Mouse (Mus musculus): ENCODE results near the gene Cic. TPM values are rescaled to one million over a fixed set of nuclear protein-coding genes. Genes with fewer than 3 reads are reported as not detected.

Cic gene
- polyA plus RNA-seq, 1 experiment = 270 TPM

GRCm38 (mm10) chr7:25272445-25273258 is 5.1 kb downstream of the Cic start:
- WGBS = 95% methylated on average over 38 of the region's 38 CpGs
- Histone ChIP-seq H3K27ac (ENCODE audit: control insufficient read depth, insufficient read depth, low read length) (no peak overlapping the region), H3K27me3 (ENCODE audit: control insufficient read depth, insufficient read depth, low read length) (no peaks in the 10 kb centered on the region), H3K4me1 (replicated peaks; ENCODE audit: control insufficient read depth, insufficient read depth, low read length) (peaks cover 59% of the 10 kb centered on the region), H3K4me3 (ENCODE audit: control insufficient read depth, insufficient read depth, low read length) (no peak overlapping the region), H3K36me3 (ENCODE audit: control insufficient read depth, insufficient read depth, low read length) (no peaks in the 10 kb centered on the region)
- no peak for DNase-seq
- TF ChIP-seq POLR2A (IDR thresholded peaks at IDR 0.05; ENCODE audit: control insufficient read depth, extremely low read depth, insufficient read depth, low read length, poor library complexity) = no peak

GRCm38 (mm10) chr7:25273259-25274241 is 6.0 kb downstream of the Cic start:
- H3K4me1 ChIP-seq (replicated peaks; ENCODE audit: control insufficient read depth, insufficient read depth, low read length) = peaks cover 60% of the 10 kb centered on the region
- WGBS = 94% methylated on average over 22 of the region's 22 CpGs
- no peaks in the 10 kb centered on the region for H3K27me3 ChIP-seq (ENCODE audit: control insufficient read depth, insufficient read depth, low read length)
- peak overlapping the region; percentile 73 for H3K27ac ChIP-seq (ENCODE audit: control insufficient read depth, insufficient read depth, low read length)
- no peaks in the 10 kb centered on the region for H3K36me3 ChIP-seq (ENCODE audit: control insufficient read depth, insufficient read depth, low read length)
- DNase-seq = no peak
- H3K4me3 ChIP-seq (ENCODE audit: control insufficient read depth, insufficient read depth, low read length) = no peak overlapping the region
- no peak for TF ChIP-seq CTCF (IDR thresholded peaks at IDR 0.05; ENCODE audit: borderline replicate concordance, control insufficient read depth, extremely low read depth, insufficient read depth, low read length, poor library complexity)
- no peak for TF ChIP-seq POLR2A (IDR thresholded peaks at IDR 0.05; ENCODE audit: control insufficient read depth, extremely low read depth, insufficient read depth, low read length, poor library complexity)

GRCm38 (mm10) chr7:25274571-25274970 is 7.1 kb downstream of the Cic start:
- WGBS = 10% methylated on average over 5 of the region's 5 CpGs
- Histone ChIP-seq H3K4me1 (replicated peaks; ENCODE audit: control insufficient read depth, insufficient read depth, low read length) (peaks cover 57% of the 10 kb centered on the region), H3K36me3 (ENCODE audit: control insufficient read depth, insufficient read depth, low read length) (no peaks in the 10 kb centered on the region), H3K27me3 (ENCODE audit: control insufficient read depth, insufficient read depth, low read length) (no peaks in the 10 kb centered on the region), H3K4me3 (ENCODE audit: control insufficient read depth, insufficient read depth, low read length) (no peak overlapping the region), H3K27ac (ENCODE audit: control insufficient read depth, insufficient read depth, low read length) (peak overlapping the region; percentile 73)
- TF ChIP-seq CTCF (IDR thresholded peaks at IDR 0.05; ENCODE audit: borderline replicate concordance, control insufficient read depth, extremely low read depth, insufficient read depth, low read length, poor library complexity) (no peak), POLR2A (IDR thresholded peaks at IDR 0.05; ENCODE audit: control insufficient read depth, extremely low read depth, insufficient read depth, low read length, poor library complexity) (no peak)
- no peak for DNase-seq

- 77% methylated on average over 3 of the region's 3 CpGs for WGBS
- Histone ChIP-seq H3K27me3 (ENCODE audit: control insufficient read depth, insufficient read depth, low read length) (no peaks in the 10 kb centered on the region), H3K36me3 (ENCODE audit: control insufficient read depth, insufficient read depth, low read length) (no peaks in the 10 kb centered on the region), H3K27ac (ENCODE audit: control insufficient read depth, insufficient read depth, low read length) (peak overlapping the region; percentile 73), H3K4me3 (ENCODE audit: control insufficient read depth, insufficient read depth, low read length) (no peak overlapping the region), H3K4me1 (replicated peaks; ENCODE audit: control insufficient read depth, insufficient read depth, low read length) (peaks cover 57% of the 10 kb centered on the region)
- no peak for TF ChIP-seq POLR2A (IDR thresholded peaks at IDR 0.05; ENCODE audit: control insufficient read depth, extremely low read depth, insufficient read depth, low read length, poor library complexity)
- no peak for TF ChIP-seq CTCF (IDR thresholded peaks at IDR 0.05; ENCODE audit: borderline replicate concordance, control insufficient read depth, extremely low read depth, insufficient read depth, low read length, poor library complexity)
- DNase-seq = no peak
Observed at GRCm38 (mm10) chr7:25274996-25275395, 7.5 kb downstream of the Cic start.

- Histone ChIP-seq H3K36me3 (ENCODE audit: control insufficient read depth, insufficient read depth, low read length) (no peaks in the 10 kb centered on the region), H3K4me3 (ENCODE audit: control insufficient read depth, insufficient read depth, low read length) (no peak overlapping the region), H3K27me3 (ENCODE audit: control insufficient read depth, insufficient read depth, low read length) (no peaks in the 10 kb centered on the region), H3K27ac (ENCODE audit: control insufficient read depth, insufficient read depth, low read length) (peak overlapping the region; percentile 6; the same call in 1 of the 2 replicates), H3K4me1 (replicated peaks; ENCODE audit: control insufficient read depth, insufficient read depth, low read length) (peaks cover 57% of the 10 kb centered on the region)
- TF ChIP-seq POLR2A (IDR thresholded peaks at IDR 0.05; ENCODE audit: control insufficient read depth, extremely low read depth, insufficient read depth, low read length, poor library complexity) = no peak
- no peak for TF ChIP-seq CTCF (IDR thresholded peaks at IDR 0.05; ENCODE audit: borderline replicate concordance, control insufficient read depth, extremely low read depth, insufficient read depth, low read length, poor library complexity)
- DNase-seq = no peak
- WGBS = 78% methylated on average over 9 of the region's 9 CpGs
Observed at GRCm38 (mm10) chr7:25275555-25276298, 8.2 kb downstream of the Cic start.

- WGBS = 44% methylated on average over 4 of the region's 4 CpGs
- no peaks in the 10 kb centered on the region for H3K27me3 ChIP-seq (ENCODE audit: control insufficient read depth, insufficient read depth, low read length)
- no peak for TF ChIP-seq CTCF (IDR thresholded peaks at IDR 0.05; ENCODE audit: borderline replicate concordance, control insufficient read depth, extremely low read depth, insufficient read depth, low read length, poor library complexity)
- TF ChIP-seq POLR2A (IDR thresholded peaks at IDR 0.05; ENCODE audit: control insufficient read depth, extremely low read depth, insufficient read depth, low read length, poor library complexity) = no peak
- peaks cover 63% of the 10 kb centered on the region for H3K4me1 ChIP-seq (replicated peaks; ENCODE audit: control insufficient read depth, insufficient read depth, low read length)
- H3K36me3 ChIP-seq (ENCODE audit: control insufficient read depth, insufficient read depth, low read length) = no peaks in the 10 kb centered on the region
- no peak for DNase-seq
- no peak overlapping the region for H3K4me3 ChIP-seq (ENCODE audit: control insufficient read depth, insufficient read depth, low read length)
- H3K27ac ChIP-seq (ENCODE audit: control insufficient read depth, insufficient read depth, low read length) = peak overlapping the region; percentile 59
Observed at GRCm38 (mm10) chr7:25277405-25277804, 9.9 kb downstream of the Cic start.

All from thymus, adult 2 months (tissue).